Mouse (Mus musculus) CH12.LX (cell line): ENCODE results near the gene Mcee. TPM values are rescaled to one million over a fixed set of nuclear protein-coding genes. Genes with fewer than 3 reads are reported as not detected.
A peak's percentile ranks its signal among the peaks of the same experiment; 100 is the strongest.

ENCODE experiments used
- DNase-seq: peaks from one replicate; pipeline ENCODE4 v3.0.0-alpha.2; 2013; ENCODE audit errors: extremely low read depth
- H3K27ac ChIP-seq: 2 replicates; pipeline ENCODE4 v1.5.1; 2012; ENCODE audit warnings: low read depth, mild to moderate bottlenecking, control low read depth, moderate library complexity; ENCODE audit not compliant: insufficient read depth
- H3K27me3 ChIP-seq: replicated peaks from 2 replicates; pipeline ENCODE3; 2012; ENCODE audit warnings: inconsistent platforms
- H3K36me3 ChIP-seq, 2 experiments: replicated peaks in 1 of 2; 2 replicates each; pipeline versions ENCODE3 to v1.6.1; 2012; ENCODE audit warnings: inconsistent platforms in 1 of 2, low read length in 1 of 2, mild to moderate bottlenecking in 1 of 2, mixed read lengths in 1 of 2, moderate library complexity in 1 of 2; ENCODE audit not compliant: control insufficient read depth in 1 of 2, insufficient read depth in 1 of 2
- H3K4me1 ChIP-seq, 2 experiments: 2 replicates each; pipeline ENCODE4 v1.6.1; 2012; ENCODE audit warnings: inconsistent platforms in 1 of 2, moderate library complexity in 1 of 2; ENCODE audit not compliant: insufficient read depth in 2 of 2, control insufficient read depth in 1 of 2
- H3K4me2 ChIP-seq: 2 replicates; pipeline ENCODE4 v1.6.1; 2012; ENCODE audit warnings: low read depth, mild to moderate bottlenecking, control low read depth; ENCODE audit not compliant: poor library complexity, insufficient read depth, severe bottlenecking
- H3K4me3 ChIP-seq, 3 experiments: fragments of 150-350 bp in 1 of 3; sonication (generic) in 1 of 3; replicated peaks in 1 of 3; 2 replicates each; pipeline versions ENCODE3 to v1.5.1; 2011 to 2012; ENCODE audit warnings: low read depth in 2 of 3, low read length in 2 of 3, mild to moderate bottlenecking in 2 of 3, moderate library complexity in 2 of 3, control low read depth in 1 of 3, improper control_type of control experiment in 1 of 3, inconsistent platforms in 1 of 3, mixed read lengths in 1 of 3; ENCODE audit not compliant: poor library complexity in 1 of 3
- H3K79me2 ChIP-seq: replicated peaks from 2 replicates; pipeline ENCODE4 v1.6.1; 2012; ENCODE audit warnings: mild to moderate bottlenecking, moderate library complexity; ENCODE audit not compliant: control insufficient read depth, poor library complexity, insufficient read depth, severe bottlenecking; ENCODE audit errors: extremely low read depth
- H3K9ac ChIP-seq: 2 replicates; pipeline ENCODE4 v1.6.1; 2012; ENCODE audit warnings: low read depth, mild to moderate bottlenecking, control low read depth, moderate library complexity; ENCODE audit not compliant: insufficient read depth
- H3K9me3 ChIP-seq: replicated peaks from 2 replicates; pipeline ENCODE3; 2012; ENCODE audit warnings: low read length, inconsistent platforms, mixed read lengths
- BHLHE40 ChIP-seq: IDR thresholded peaks from 2 replicates; pipeline ENCODE4 v1.6.1; 2011; ENCODE audit warnings: mild to moderate bottlenecking, low read depth, low read length, improper control_type of control experiment
- CHD2 ChIP-seq: IDR thresholded peaks from 2 replicates; pipeline ENCODE4 v1.6.1; 2011; ENCODE audit warnings: low read length, improper control_type of control experiment
- E2F4 ChIP-seq: IDR thresholded peaks from 2 replicates; pipeline ENCODE4 v1.6.1; 2011; ENCODE audit warnings: low read depth, low read length, improper control_type of control experiment; ENCODE audit not compliant: insufficient replicate concordance
- EP300 ChIP-seq: IDR thresholded peaks from 2 replicates; pipeline ENCODE4 v1.6.1; 2011; ENCODE audit warnings: low read length, improper control_type of control experiment
- GABPA ChIP-seq: IDR thresholded peaks from 2 replicates; pipeline ENCODE4 v1.6.1; 2012; ENCODE audit warnings: low read depth, low read length, improper control_type of control experiment, inconsistent platforms; ENCODE audit not compliant: insufficient replicate concordance
- HCFC1 ChIP-seq: IDR thresholded peaks from 2 replicates; pipeline ENCODE4 v1.6.1; 2012; ENCODE audit warnings: low read depth, mild to moderate bottlenecking, inconsistent platforms, low read length, improper control_type of control experiment
- JUND ChIP-seq: conservative IDR thresholded peaks from 2 replicates; pipeline ENCODE4 v1.6.1; 2011; ENCODE audit warnings: low read depth, low read length, improper control_type of control experiment
- MAFK ChIP-seq: IDR thresholded peaks from 2 replicates; pipeline ENCODE4 v1.6.1; 2011; ENCODE audit warnings: low read length, improper control_type of control experiment; ENCODE audit not compliant: insufficient replicate concordance
- MAX ChIP-seq: IDR thresholded peaks from 2 replicates; pipeline ENCODE4 v1.6.1; 2011; ENCODE audit warnings: low read length, improper control_type of control experiment
- MEF2A ChIP-seq: IDR thresholded peaks from 2 replicates; pipeline ENCODE4 v1.6.1; 2014; ENCODE audit warnings: low read depth, mild to moderate bottlenecking, inconsistent platforms, low read length, improper control_type of control experiment, borderline replicate concordance
- MXI1 ChIP-seq: IDR thresholded peaks from 2 replicates; pipeline ENCODE4 v1.6.1; 2011; ENCODE audit warnings: mild to moderate bottlenecking, low read depth, low read length, improper control_type of control experiment
- MYC ChIP-seq: IDR thresholded peaks from 2 replicates; pipeline ENCODE4 v1.6.1; 2011; ENCODE audit warnings: low read depth, mild to moderate bottlenecking, improper control_type of control experiment, low read length
- PAX5 ChIP-seq: IDR thresholded peaks from 2 replicates; pipeline ENCODE4 v1.6.1; 2012; ENCODE audit warnings: low read length, inconsistent platforms, mixed read lengths
- POLR2A ChIP-seq: IDR thresholded peaks from 2 replicates; pipeline ENCODE4 v1.6.1; 2011; ENCODE audit warnings: low read depth, mild to moderate bottlenecking, improper control_type of control experiment, low read length
- POLR2AphosphoS2 ChIP-seq: IDR thresholded peaks from 2 replicates; pipeline ENCODE4 v1.6.1; 2011; ENCODE audit warnings: low read depth, low read length, improper control_type of control experiment
- RAD21 ChIP-seq: IDR thresholded peaks from 2 replicates; pipeline ENCODE4 v1.6.1; 2011; ENCODE audit warnings: low read depth, mild to moderate bottlenecking, low read length, improper control_type of control experiment, moderate library complexity
- RCOR1 ChIP-seq: conservative IDR thresholded peaks from 2 replicates; pipeline ENCODE4 v1.6.1; 2012; ENCODE audit warnings: low read depth, mild to moderate bottlenecking, inconsistent platforms, low read length, improper control_type of control experiment
- SMC3 ChIP-seq: IDR thresholded peaks from 2 replicates; pipeline ENCODE4 v1.6.1; 2011; ENCODE audit warnings: low read depth, low read length, improper control_type of control experiment
- TBP ChIP-seq: conservative IDR thresholded peaks from 2 replicates; pipeline ENCODE4 v1.6.1; 2011; ENCODE audit warnings: low read depth, low read length, improper control_type of control experiment
- TCF12 ChIP-seq: IDR thresholded peaks from 2 replicates; pipeline ENCODE4 v1.6.1; 2014; ENCODE audit warnings: low read depth, mild to moderate bottlenecking, inconsistent platforms, low read length, improper control_type of control experiment
- UBTF ChIP-seq: IDR thresholded peaks from 2 replicates; pipeline ENCODE4 v1.6.1; 2012; ENCODE audit warnings: low read depth, mild to moderate bottlenecking, inconsistent platforms, low read length, improper control_type of control experiment, moderate library complexity
- USF1 ChIP-seq: IDR thresholded peaks from 2 replicates; pipeline ENCODE4 v1.6.1; 2014; ENCODE audit warnings: low read depth, mild to moderate bottlenecking, inconsistent platforms, low read length, improper control_type of control experiment
- USF2 ChIP-seq: conservative IDR thresholded peaks from 2 replicates; pipeline ENCODE4 v1.6.1; 2011; ENCODE audit warnings: low read depth, low read length, improper control_type of control experiment
- ZC3H11A ChIP-seq: IDR thresholded peaks from 2 replicates; pipeline ENCODE4 v1.6.1; 2012; ENCODE audit warnings: low read depth, mild to moderate bottlenecking, inconsistent platforms, low read length, improper control_type of control experiment
- ZMIZ1 ChIP-seq: IDR thresholded peaks from 2 replicates; pipeline ENCODE4 v1.6.1; 2012; ENCODE audit warnings: low read depth, mild to moderate bottlenecking, inconsistent platforms, low read length, improper control_type of control experiment
- dilution Hi-C: fragments of 300-500 bp; cut with MboI; formaldehyde crosslinking; loops from 2 replicates; pipeline ENCODE4 v1.14.3; 2020; ENCODE audit warnings: low sequenced_read_pairs; ENCODE audit not compliant: extremely low pct_unique_long_range_greater_than_20kb, extremely low pct_ligation_motif_present
- in situ Hi-C: fragments of 300-500 bp; cut with MboI; formaldehyde crosslinking; loops from 3 replicates; pipeline ENCODE4 v1.14.3; 2019; ENCODE audit warnings: low sequenced_read_pairs, low pct_ligation_motif_present, low pct_unique_long_range_greater_than_20kb, mixed read lengths
- polyA plus RNA-seq: library from polyadenylated mRNA; unstranded; fragments of >175 nt; gene quantifications from 2 replicates; pipeline ENCODE4 v1.2.1, GENCODE M21; 2012; ENCODE audit warnings: low read depth; ENCODE audit not compliant: insufficient read length
- total RNA-seq, 2 experiments: library from RNA; depleted of rRNA; stranded (reverse); fragments of 300-350 nt in 1 of 2; fragments of >200 nt in 1 of 2; gene quantifications; 2 replicates each; pipeline ENCODE4 v1.2.3; 2012 to 2014

The Mcee gene
- total and polyA plus RNA-seq, 3 experiments, result 13.8 to 15.8 (median 13.9) TPM

GRCm38 (mm10) chr7:64358666-64359065 is 33.7 kb upstream of the Mcee start:
- Histone ChIP-seq H3K9me3 (no peaks in the 10 kb centered on the region), H3K4me2 (no peak overlapping the region), H3K4me3 (no peak overlapping the region), H3K4me1 (peaks cover 3 to 19% of the 10 kb centered on the region in 2 experiments; a peak in 1 of 4 replicates), H3K79me2 (no peaks in the 10 kb centered on the region), H3K9ac (no peak overlapping the region), H3K36me3 (peaks cover 40 to 70% of the 10 kb centered on the region in 2 experiments), H3K27ac (no peak overlapping the region), H3K27me3 (no peaks in the 10 kb centered on the region)
- in situ Hi-C loops (no loop called here), dilution Hi-C loops (no loop called here)
- DNase-seq, result no peak
- TF ChIP-seq PAX5 (no peak), BHLHE40 (no peak), TBP (no peak)

GRCm38 (mm10) chr7:64359943-64360585 is 32.3 kb upstream of the Mcee start:
- H3K27ac ChIP-seq, result peak overlapping the region; percentile 64
- H3K9me3 ChIP-seq, result no peaks in the 10 kb centered on the region
- peaks cover 51 to 77% of the 10 kb centered on the region in 2 experiments for H3K36me3 ChIP-seq
- DNase-seq, result peak; percentile 18
- H3K4me1 ChIP-seq, result peaks cover 3 to 19% of the 10 kb centered on the region in 2 experiments; a peak in 1 of 4 replicates
- peak overlapping the region; percentile 27 to 54 (median 41) for H3K4me3 ChIP-seq
- no peaks in the 10 kb centered on the region for H3K27me3 ChIP-seq
- H3K4me2 ChIP-seq, result peak overlapping the region; percentile 16; the same call in 1 of the 2 replicates
- TF ChIP-seq MAFK (no peak), MYC (0 out of 2 replicates have a peak, but pooled peaks have one; percentile 15), EP300 (0 out of 2 replicates have a peak, but pooled peaks have one; percentile 20), TCF12 (0 out of 2 replicates have a peak, but pooled peaks have one; percentile 26), POLR2A (peak; percentile 48; the same call in 1 of the 2 replicates), HCFC1 (peak; percentile 19; the same call in 1 of the 2 replicates), E2F4 (no peak)
- H3K79me2 ChIP-seq, result no peaks in the 10 kb centered on the region
- dilution Hi-C loops (no loop called here), in situ Hi-C loops (no loop called here)
- H3K9ac ChIP-seq, result peak overlapping the region; percentile 25

GRCm38 (mm10) chr7:64360586-64360945 is 31.8 kb upstream of the Mcee start:
- peak overlapping the region; percentile 25; the same call in 1 of the 2 replicates for H3K9ac ChIP-seq
- H3K36me3 ChIP-seq, result peaks cover 51 to 82% of the 10 kb centered on the region in 2 experiments
- DNase-seq, result peak; percentile 15
- H3K4me3 ChIP-seq, result no peak overlapping the region
- no peaks in the 10 kb centered on the region for H3K9me3 ChIP-seq
- H3K4me2 ChIP-seq, result peak overlapping the region; percentile 8; the same call in 1 of the 2 replicates
- in situ Hi-C loops, result no loop called here
- H3K4me1 ChIP-seq, result peaks cover 3 to 19% of the 10 kb centered on the region in 2 experiments; a peak in 1 of 4 replicates
- dilution Hi-C loops, result no loop called here
- no peak for TF ChIP-seq USF2
- TF ChIP-seq MAX, result no peak
- TF ChIP-seq E2F4, result no peak
- TF ChIP-seq POLR2AphosphoS2, result no peak
- no peak for TF ChIP-seq TCF12
- no peak for TF ChIP-seq GABPA
- no peak for TF ChIP-seq MEF2A
- TF ChIP-seq UBTF, result no peak
- no peak for TF ChIP-seq CHD2
- no peak for TF ChIP-seq ZMIZ1
- TF ChIP-seq JUND, result no peak
- no peak for TF ChIP-seq RCOR1
- TF ChIP-seq POLR2A, result no peak
- TF ChIP-seq MXI1, result no peak
- no peak for TF ChIP-seq SMC3
- TF ChIP-seq RAD21, result no peak
- no peak for TF ChIP-seq USF1
- no peak for TF ChIP-seq ZC3H11A
- no peaks in the 10 kb centered on the region for H3K27me3 ChIP-seq
- peak overlapping the region; percentile 64 for H3K27ac ChIP-seq
- H3K79me2 ChIP-seq, result no peaks in the 10 kb centered on the region
